ENCODE assay signal across 8 mouse cellular contexts in genomic region chr2:75137133-75137982, GRCm38 (mm10).
A peak's percentile ranks its signal among the peaks of the same experiment; 100 is the strongest.
DNase-seq lines count a peak whose midpoint lies in the region; ATAC-seq and TF ChIP-seq lines count a peak whose summit lies in the region.

No protein-coding gene starts in this region.

- WGBS in cerebellum, adult 2 months = 3% methylated on average over 42 of the region's 42 CpGs
- WGBS in forebrain, embryonic 14.5 days = 3% methylated on average over 42 of the region's 42 CpGs
- WGBS in kidney, adult 2 months = 5% methylated on average over 42 of the region's 42 CpGs
- under 1% methylated on average over 42 of the region's 42 CpGs for whole genome bisulfite sequencing in midbrain, embryonic 14.5 days

- H3K27me3 ChIP-seq in cerebellum, adult 2 months (ENCODE audit: control insufficient read depth, insufficient read depth, low read length) = no peaks in the 10 kb centered on the region; the same call in 1 of the 2 replicates
- peaks cover 1% of the 10 kb centered on the region; the same call in 1 of the 2 replicates for H3K27me3 ChIP-seq in ES-Bruce4 (ENCODE audit: control insufficient read depth, insufficient read depth, low read length, poor library complexity, severe bottlenecking)
- H3K27me3 ChIP-seq in forebrain, embryonic 14.5 days (replicated peaks; ENCODE audit: control insufficient read depth, insufficient read depth, low read length) = peaks cover 63% of the 10 kb centered on the region
- H3K27me3 ChIP-seq in kidney, adult 2 months (replicated peaks; ENCODE audit: control insufficient read depth, insufficient read depth, low read length) = no peaks in the 10 kb centered on the region
- H3K27me3 ChIP-seq in midbrain, embryonic 14.5 days (ENCODE audit: control insufficient read depth, insufficient read depth, low read length) = peaks cover 68% of the 10 kb centered on the region

- peak overlapping the region; percentile 67 for H3K4me2 ChIP-seq in forebrain, embryonic 14.5 days (ENCODE audit: low read length)
- H3K4me2 ChIP-seq in midbrain, embryonic 14.5 days (ENCODE audit: low read length) = peak overlapping the region; percentile 78

- H3K9ac ChIP-seq in ES-Bruce4 (ENCODE audit: low read depth, poor library complexity, severe bottlenecking) = peak overlapping the region; percentile 14; the same call in 1 of the 2 replicates
- peak overlapping the region; percentile 56 for H3K9ac ChIP-seq in forebrain, embryonic 14.5 days (ENCODE audit: low read length)
- peak overlapping the region; percentile 36 for H3K9ac ChIP-seq in midbrain, embryonic 14.5 days (replicated peaks; ENCODE audit: low read length)

- H3K27ac ChIP-seq in cerebellum, adult 2 months (ENCODE audit: insufficient read depth, low read length) = no peak overlapping the region
- no peak overlapping the region for H3K27ac ChIP-seq in ES-Bruce4 (ENCODE audit: insufficient read depth, low read length)
- no peak overlapping the region for H3K27ac ChIP-seq in forebrain, embryonic 14.5 days (ENCODE audit: low read depth, low read length)
- H3K27ac ChIP-seq in kidney, adult 2 months (ENCODE audit: insufficient read depth, low read depth, low read length) = peak overlapping the region; percentile 51
- no peak overlapping the region for H3K27ac ChIP-seq in midbrain, embryonic 14.5 days (replicated peaks; ENCODE audit: low read depth, low read length)

- TF ChIP-seq CTCF in cerebellum, adult 2 months (IDR thresholded peaks at IDR 0.05; ENCODE audit: borderline replicate concordance, insufficient read depth, low read depth, low read length) = no peak
- TF ChIP-seq CTCF in ES-Bruce4 (IDR thresholded peaks at IDR 0.05; ENCODE audit: low read depth, low read length) = no peak
- no peak for TF ChIP-seq CTCF in kidney, adult 2 months (conservative IDR thresholded peaks at IDR 0.05; ENCODE audit: insufficient read depth, insufficient read length, low read depth, low read length)

- no peak for TF ChIP-seq EP300 in ES-Bruce4 (IDR thresholded peaks at IDR 0.05; ENCODE audit: insufficient read depth, low read depth, low read length)

- H3K4me1 ChIP-seq in cerebellum, adult 2 months (ENCODE audit: control insufficient read depth, insufficient read depth, low read length) = no peaks in the 10 kb centered on the region
- H3K4me1 ChIP-seq in ES-Bruce4 (ENCODE audit: control insufficient read depth, insufficient read depth, low read length) = no peaks in the 10 kb centered on the region
- H3K4me1 ChIP-seq in forebrain, embryonic 14.5 days (ENCODE audit: control insufficient read depth, insufficient read depth, low read length) = peaks cover 6% of the 10 kb centered on the region
- H3K4me1 ChIP-seq in kidney, adult 2 months (ENCODE audit: control insufficient read depth, insufficient read depth, low read length) = no peaks in the 10 kb centered on the region
- H3K4me1 ChIP-seq in midbrain, embryonic 14.5 days (ENCODE audit: control insufficient read depth, insufficient read depth, low read length) = peaks cover 6% of the 10 kb centered on the region; the same call in 1 of the 2 replicates

- peak; percentile 54; the same call in 1 of the 2 replicates for ATAC-seq in forebrain, embryonic 14.5 days
- ATAC-seq in midbrain, embryonic 14.5 days (ENCODE audit: low FRiP score, low TSS enrichment) = no peak

- DNase-seq in cerebellum, adult 2 months = peak; percentile 6 to 13
- no peak for DNase-seq in cerebellum, adult 9-10 months
- no peak for DNase-seq in forebrain, embryonic 14.5 days (ENCODE audit: low spot score)
- DNase-seq in kidney, adult 2 months = peak; percentile 62
- peak; percentile 42 for DNase-seq in midbrain, embryonic 14.5 days
- DNase-seq in layer of hippocampus, adult 11-12 months (ENCODE audit: low spot score) = no peak
- no peak for DNase-seq in layer of hippocampus, adult 9-11 months

- no peaks in the 10 kb centered on the region for H3K9me3 ChIP-seq in ES-Bruce4 (replicated peaks; ENCODE audit: control insufficient read depth, insufficient read depth, low read length, poor library complexity, severe bottlenecking)
- no peaks in the 10 kb centered on the region for H3K9me3 ChIP-seq in forebrain, embryonic 14.5 days (replicated peaks; ENCODE audit: control insufficient read depth, low read length)
- no peaks in the 10 kb centered on the region for H3K9me3 ChIP-seq in midbrain, embryonic 14.5 days (ENCODE audit: control insufficient read depth, low read length)

- no peaks in the 10 kb centered on the region for H3K36me3 ChIP-seq in ES-Bruce4 (ENCODE audit: control insufficient read depth, insufficient read depth, low read length, poor library complexity, severe bottlenecking)
- no peaks in the 10 kb centered on the region for H3K36me3 ChIP-seq in forebrain, embryonic 14.5 days (ENCODE audit: control insufficient read depth, insufficient read depth, low read length)
- no peaks in the 10 kb centered on the region for H3K36me3 ChIP-seq in kidney, adult 2 months (ENCODE audit: control insufficient read depth, insufficient read depth, low read length)
- H3K36me3 ChIP-seq in midbrain, embryonic 14.5 days (ENCODE audit: control insufficient read depth, insufficient read depth, low read length) = no peaks in the 10 kb centered on the region

- peak overlapping the region; percentile 36 for H3K4me3 ChIP-seq in cerebellum, adult 2 months (replicated peaks; ENCODE audit: insufficient read depth, low read depth, low read length)
- H3K4me3 ChIP-seq in ES-Bruce4 (ENCODE audit: low read depth, low read length) = peak overlapping the region; percentile 44
- H3K4me3 ChIP-seq in forebrain, embryonic 14.5 days (ENCODE audit: low read depth, low read length) = peak overlapping the region; percentile 35
- H3K4me3 ChIP-seq in kidney, adult 2 months (ENCODE audit: insufficient read depth, low read depth, low read length) = peak overlapping the region; percentile 50
- peak overlapping the region; percentile 35 for H3K4me3 ChIP-seq in midbrain, embryonic 14.5 days (replicated peaks; ENCODE audit: low read depth, low read length)

- TF ChIP-seq POLR2A in cerebellum, adult 2 months (IDR thresholded peaks at IDR 0.05; ENCODE audit: borderline replicate concordance, insufficient read depth, low read length) = no peak
- TF ChIP-seq POLR2A in ES-Bruce4 (IDR thresholded peaks at IDR 0.05; ENCODE audit: insufficient read depth, low read length) = no peak
- no peak for TF ChIP-seq POLR2A in kidney, adult 2 months (IDR thresholded peaks at IDR 0.05; ENCODE audit: low read depth, low read length)

Comparison
In these comparisons a context has a peak if more than half of its experiments do, and no peak if none do; other contexts are left out.
1. DNase-seq: peak in cerebellum, adult 2 months (2 of 2), kidney, adult 2 months (single experiment) and midbrain, embryonic 14.5 days (single experiment); none in cerebellum, adult 9-10 months (single experiment), forebrain, embryonic 14.5 days (single experiment), layer of hippocampus, adult 11-12 months (single experiment) and layer of hippocampus, adult 9-11 months (single experiment).
2. Peak in every context shown above with its lines, with median percentiles within 50 percentile points of each other: H3K4me3 ChIP-seq and H3K9ac ChIP-seq.